Mouse (Mus musculus) testis, postnatal 10 days (tissue): Measurements from ENCODE around the gene Prkab2.

Experiments
- DNase-seq: peaks from one replicate; pipeline ENCODE4 v3.0.0; 2021; ENCODE audit warnings: low spot score

The Prkab2 gene

DNA sequence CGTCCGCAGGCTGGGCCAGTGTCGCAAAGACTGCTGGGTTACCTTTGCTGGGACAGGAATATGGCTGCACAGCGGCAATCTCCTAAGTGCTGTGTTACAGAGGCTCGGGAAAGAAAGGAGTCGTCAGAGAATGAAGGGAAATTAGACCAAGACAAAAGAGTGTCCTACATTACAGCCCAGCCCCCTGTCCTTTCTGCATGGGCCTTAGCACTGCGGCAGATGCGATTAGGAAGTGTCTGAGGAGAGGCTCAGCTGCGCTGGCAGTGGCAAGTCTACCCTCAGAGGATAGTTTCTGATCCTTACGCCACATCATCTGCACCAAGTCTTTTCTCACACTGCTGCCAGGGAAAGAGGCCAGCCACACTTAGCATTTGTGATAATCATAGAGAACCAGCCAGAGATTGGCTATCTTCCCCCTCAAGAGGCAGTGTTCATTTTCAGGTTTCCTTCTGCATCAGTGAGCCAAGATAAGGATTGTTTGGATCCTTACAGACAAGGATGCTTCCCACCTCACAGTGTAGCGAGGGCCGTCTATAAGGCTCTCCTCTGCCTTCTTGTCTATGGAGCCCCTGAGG, 33.5 kb downstream of the Prkab2 start:
- no peak for DNase-seq

DNA sequence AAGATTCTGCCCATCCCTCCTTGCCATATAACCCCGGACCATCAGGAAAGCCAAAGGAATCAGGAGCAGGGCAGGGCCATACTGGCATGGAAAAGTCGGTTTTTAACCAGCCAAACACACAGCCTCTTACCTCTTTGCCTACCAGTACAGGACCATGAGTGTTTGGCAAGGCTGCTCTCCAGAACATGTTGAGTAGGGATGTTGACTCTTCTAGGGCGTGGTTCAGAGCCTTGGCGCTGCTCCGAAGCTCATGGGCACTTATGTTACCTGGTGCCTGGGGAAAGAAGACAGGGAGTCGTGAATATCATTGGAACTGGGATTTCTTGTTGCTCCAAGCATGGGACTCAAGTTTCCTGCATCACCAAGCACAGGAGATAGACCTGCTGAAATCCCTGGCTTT, 35.8 kb downstream of the Prkab2 start:
- DNase-seq, result no peak

DNA sequence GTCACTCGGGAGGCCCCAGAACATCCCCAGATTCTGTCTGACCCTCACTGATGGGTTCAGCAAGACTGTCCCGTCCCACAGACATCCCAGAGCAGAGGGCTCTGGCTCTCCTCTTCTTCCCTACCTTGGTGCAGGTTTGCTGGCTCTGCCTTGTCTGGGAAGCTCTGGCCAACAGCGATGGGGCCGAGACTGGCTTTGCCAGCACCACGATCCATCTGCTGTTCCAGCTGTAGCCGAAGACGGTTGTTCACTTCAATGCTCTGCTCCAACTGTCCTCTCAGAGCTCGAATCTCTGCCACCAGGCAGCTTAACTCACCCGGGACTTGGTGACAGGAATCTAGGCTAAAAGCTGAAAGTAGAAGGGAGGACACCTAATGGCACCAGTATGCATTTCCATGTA, 38.9 kb downstream of the Prkab2 start:
- no peak for DNase-seq

DNA sequence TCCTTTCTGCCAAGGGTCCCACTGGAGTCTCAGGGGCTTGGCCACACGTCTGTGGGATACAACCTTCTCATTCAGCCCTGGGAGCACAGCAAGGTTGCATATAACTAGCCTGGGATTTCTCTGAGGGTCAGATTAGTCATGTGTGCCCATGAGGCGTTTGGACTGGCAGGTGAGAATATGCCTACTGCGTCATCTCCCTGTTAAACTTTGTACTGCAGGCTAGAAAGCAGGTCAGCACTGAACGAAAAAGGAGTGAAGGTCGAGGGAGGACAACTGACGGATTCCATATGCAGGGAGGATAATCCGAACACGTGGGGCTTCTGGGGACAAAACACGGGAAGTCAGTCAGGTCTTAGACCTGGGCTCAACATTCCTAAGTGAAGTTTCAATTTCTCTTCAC, 39.3 kb downstream of the Prkab2 start:
- DNase-seq, result no peak

DNA sequence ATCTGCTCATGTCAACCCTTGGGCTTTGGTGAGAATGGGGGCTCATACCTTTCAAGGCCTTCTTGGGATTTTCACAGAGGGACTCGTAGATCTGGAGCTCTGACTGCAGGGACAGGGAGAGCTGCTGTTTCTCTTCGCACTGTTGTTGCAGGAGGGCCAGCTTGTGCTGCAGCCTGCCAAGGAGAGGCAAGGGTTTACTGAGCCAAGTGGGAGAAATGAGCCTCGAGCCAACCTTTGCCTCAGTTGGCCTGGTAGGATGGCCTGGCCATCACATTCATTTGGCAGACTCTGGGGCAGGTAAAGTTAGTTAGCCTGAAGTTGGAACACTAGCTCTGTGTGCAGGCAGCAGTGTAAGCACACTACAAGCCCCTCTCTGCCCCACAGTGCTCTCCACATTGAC, 41.1 kb downstream of the Prkab2 start:
- no peak for DNase-seq

DNA sequence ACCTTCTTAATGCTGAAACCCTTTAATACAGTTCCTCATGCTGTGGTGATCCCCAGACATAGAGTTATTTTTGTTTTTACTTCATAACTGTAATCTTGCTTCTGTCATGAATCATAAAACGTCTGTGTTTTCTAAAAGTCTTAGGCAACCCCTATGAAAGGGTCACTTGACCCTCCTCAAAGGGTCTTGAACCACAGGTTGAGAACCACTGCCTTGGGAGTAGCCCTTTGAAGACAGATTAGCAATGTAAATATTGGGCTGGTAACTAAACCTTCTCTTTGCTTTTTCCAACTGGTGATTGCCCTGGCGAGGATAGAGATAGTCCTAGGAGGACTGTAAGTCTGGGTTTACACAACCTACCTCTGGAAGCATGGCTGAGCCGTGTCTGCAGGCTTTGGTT, 43.2 kb downstream of the Prkab2 start:
- no peak for DNase-seq

DNA sequence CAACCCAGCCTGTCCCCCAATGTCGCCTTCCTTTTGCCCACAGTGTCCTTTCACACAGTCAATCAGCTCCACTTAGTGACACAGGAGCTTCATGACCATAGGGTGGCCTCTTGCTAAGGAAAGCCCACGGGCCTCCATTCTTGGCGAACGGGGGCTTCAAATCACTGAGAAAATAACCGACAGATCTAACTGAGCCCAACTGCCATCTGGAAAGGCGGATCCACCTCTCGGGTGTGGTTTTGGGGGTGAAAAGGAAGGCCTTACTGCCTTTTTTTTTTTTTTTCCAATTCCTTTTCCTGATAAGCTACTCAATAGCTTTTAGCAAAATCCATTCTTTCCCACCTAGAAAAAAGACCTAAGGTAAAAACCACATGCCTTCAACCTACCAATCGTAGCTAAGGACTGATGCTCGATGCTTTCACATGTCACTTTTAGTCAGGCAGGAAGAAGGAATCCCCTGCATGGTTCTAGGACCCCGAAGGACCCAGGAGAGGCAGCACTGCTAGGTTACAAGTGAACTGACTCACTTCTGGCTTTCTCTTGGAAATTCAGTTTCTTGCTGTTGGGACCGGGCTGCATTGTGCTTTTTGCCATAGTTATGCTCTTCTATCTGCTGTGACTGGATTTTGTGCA, 44.6 kb downstream of the Prkab2 start:
- no peak for DNase-seq

DNA sequence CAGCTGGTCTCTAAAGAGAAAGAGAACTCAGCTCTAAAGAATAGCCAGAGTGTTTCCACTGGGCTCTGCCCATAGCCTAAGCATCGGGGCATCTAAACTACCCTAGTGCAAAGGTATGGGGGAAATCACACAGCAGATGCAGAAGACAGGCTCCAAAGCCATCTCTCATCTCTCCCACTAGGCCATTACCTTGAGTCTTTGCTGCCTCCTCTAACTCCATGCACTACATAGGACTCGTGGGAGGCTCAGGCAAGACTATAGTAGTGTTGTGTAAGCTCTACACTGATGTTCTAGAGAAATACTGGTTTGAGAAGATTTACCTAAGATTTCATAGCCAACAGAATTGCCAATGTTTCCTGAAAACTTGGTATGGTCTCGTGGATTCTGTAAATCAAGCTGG, 47.5 kb downstream of the Prkab2 start:
- DNase-seq, result no peak

DNA sequence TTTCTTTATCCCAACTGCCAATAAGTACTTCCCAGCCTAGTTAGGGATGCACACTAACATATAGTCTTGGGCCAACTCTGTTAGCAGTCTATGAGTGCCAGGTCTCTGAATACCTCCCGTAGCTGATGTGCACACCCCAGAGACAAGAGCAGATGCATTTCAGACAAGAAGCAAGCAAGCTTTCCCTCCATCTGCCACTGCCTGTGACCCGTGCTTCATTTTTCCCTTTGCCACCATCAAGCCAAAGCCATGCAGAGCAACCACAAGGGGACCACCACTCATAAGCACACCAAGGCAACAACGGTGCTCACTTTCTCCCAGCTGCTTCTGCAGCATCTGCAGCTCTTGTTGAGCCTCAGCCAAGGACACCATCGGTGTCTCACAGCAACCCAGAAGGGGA, 48.6 kb downstream of the Prkab2 start:
- no peak for DNase-seq

DNA sequence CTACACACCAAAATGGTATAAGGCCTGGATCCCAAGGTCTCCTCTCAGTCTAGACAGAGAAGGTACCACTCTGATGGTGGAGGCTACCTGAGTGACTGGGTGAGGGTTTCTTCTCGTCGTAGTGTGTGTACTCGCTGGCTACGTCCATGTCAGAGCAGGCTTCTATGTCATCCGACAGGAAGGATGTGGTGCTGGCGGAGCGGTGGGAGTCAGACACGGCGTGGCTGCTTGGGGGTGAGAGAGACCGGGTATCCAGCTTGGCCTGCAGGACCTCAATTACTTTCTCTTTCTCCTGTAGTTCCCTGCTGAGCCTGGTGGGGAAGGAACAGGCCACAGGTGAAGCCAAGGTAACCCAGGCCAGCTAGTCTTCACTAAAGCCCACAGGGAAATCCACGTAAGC, 52.1 kb downstream of the Prkab2 start:
- no peak for DNase-seq

DNA sequence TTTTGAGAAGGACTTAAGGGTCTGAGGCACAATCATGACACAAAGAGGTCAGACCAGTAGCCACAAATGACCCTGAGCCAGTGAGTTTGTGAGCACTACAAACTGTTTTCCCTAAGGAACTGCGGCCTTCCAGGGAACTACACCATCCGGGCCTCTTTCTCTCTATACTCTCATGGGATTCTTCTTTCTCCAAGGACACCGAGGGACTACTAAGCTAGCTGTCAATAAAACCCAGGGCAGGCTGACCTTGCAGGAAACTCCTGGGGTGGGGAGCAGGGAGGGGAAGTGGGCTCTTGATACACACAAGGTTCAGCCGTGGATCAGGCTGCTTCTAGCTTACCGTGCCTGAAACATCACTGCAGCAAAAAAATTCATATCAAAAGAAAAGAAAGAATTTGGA, 52.9 kb downstream of the Prkab2 start:
- DNase-seq, result no peak

DNA sequence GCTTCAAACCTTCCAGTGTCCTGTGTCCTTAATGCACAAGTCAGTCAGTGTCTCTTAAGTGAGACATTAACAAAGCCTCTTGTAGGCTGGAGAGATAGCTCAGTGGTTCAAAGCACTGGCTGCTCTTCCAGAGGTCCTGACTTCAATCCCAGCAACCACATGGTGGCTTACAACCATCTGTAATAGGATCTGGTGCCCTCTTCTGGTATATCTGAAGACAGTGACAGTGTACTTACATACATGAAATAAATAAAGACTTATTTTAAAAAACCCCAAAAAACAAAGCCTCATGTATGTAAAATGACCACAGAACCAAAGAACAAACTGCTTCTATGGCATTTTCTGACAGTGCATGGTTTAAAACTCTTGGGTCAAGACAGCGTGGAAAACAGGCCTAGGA, 57.9 kb downstream of the Prkab2 start:
- DNase-seq, result no peak

DNA sequence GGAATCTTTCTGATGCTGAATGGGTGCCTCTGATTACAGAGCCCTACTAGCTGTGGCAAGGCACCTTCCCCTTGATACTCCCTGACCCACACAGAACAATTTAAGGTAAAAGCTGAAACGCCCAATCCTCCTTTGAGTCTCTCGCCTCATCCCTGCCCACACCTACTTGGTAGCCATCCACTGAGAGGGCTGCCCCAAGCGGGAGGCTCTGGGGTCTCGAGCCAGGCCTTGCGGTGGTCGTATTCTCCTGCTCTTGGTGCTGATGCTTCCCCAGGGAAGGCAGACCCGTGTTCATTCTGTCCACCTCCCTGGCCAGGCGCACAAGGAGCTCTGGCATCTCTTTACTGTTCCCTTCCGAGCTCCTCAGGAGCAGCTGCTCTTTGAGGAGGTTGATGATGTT, 61.1 kb downstream of the Prkab2 start:
- no peak for DNase-seq
